Mouse (Mus musculus) brain, embryonic 14.5 days (tissue): ENCODE data around the gene Csn1s2a.

ENCODE experiments used
- CTCF ChIP-seq: fragments of 200-500 bp; IDR thresholded peaks from 2 replicates; pipeline ENCODE4 v1.5.1; 2012; ENCODE audit warnings: inconsistent platforms, mild to moderate bottlenecking, moderate library complexity, borderline replicate concordance; ENCODE audit not compliant: insufficient read depth, insufficient read length; ENCODE audit errors: extremely low read depth
- POLR2A ChIP-seq: fragments of 200-500 bp; IDR thresholded peaks from 2 replicates; pipeline ENCODE4 v1.6.1; 2012; ENCODE audit warnings: mild to moderate bottlenecking, inconsistent platforms, borderline replicate concordance; ENCODE audit not compliant: poor library complexity, insufficient read depth, insufficient read length, severe bottlenecking; ENCODE audit errors: extremely low read depth

DNA sequence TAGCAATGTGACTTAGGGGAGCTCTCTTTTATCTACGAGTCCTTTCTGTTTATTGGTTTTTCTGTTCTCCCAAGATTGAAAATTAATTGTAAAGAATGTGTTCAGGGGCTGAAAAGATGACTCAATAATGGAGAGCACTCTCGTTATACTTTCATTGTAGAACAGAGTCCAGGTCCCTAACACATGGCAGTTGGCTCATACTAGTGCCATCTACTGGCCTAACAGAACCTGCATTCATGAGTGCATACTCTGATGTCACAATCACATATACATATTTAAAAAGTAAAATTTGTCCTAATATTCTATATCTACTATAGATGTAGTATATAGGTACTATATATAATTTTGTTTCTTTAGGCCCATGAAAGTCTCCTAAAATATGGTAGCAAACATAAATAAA, 34.9 kb downstream of the Csn1s2a start:
- TF ChIP-seq POLR2A (no peak), CTCF (0 out of 2 replicates have a peak, but pooled peaks have one; percentile 3)
